Mouse (Mus musculus) olfactory bulb, adult 2 months (tissue): ENCODE results near the gene Setd2.

Experiments
- CTCF ChIP-seq: fragments of 200-500 bp; IDR thresholded peaks from 2 replicates; pipeline ENCODE4 v1.5.1; 2012; ENCODE audit warnings: low read depth, mild to moderate bottlenecking, low read length, moderate library complexity; ENCODE audit not compliant: insufficient read depth
- POLR2A ChIP-seq: fragments of 200-500 bp; IDR thresholded peaks from 2 replicates; pipeline ENCODE4 v1.6.1; 2012; ENCODE audit warnings: mild to moderate bottlenecking, low read depth, low read length, moderate library complexity; ENCODE audit not compliant: insufficient read depth

DNA sequence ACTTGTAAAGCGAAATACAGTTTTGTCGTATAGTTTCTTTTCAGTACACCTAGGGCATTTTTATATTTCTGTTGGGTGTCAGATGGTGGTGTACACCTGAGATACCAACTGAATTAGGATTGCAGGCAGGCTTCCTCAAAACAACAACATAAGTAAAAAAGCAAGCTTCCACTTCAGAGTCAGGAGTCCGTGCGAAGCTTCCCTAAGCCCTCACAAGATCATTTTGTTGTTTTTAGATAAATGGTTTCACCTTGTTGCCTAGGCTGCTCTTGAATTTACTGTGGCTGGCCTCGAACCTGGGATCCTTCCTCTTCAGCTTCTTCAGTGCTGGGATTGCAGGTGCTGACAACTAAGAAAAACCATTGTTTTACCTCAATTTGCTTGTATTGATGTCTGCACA lies 1.2 kb downstream of the Setd2 start:
- TF ChIP-seq CTCF (no peak), POLR2A (no peak)
